Mouse (Mus musculus): ENCODE data around the gene Prc1.

DNA sequence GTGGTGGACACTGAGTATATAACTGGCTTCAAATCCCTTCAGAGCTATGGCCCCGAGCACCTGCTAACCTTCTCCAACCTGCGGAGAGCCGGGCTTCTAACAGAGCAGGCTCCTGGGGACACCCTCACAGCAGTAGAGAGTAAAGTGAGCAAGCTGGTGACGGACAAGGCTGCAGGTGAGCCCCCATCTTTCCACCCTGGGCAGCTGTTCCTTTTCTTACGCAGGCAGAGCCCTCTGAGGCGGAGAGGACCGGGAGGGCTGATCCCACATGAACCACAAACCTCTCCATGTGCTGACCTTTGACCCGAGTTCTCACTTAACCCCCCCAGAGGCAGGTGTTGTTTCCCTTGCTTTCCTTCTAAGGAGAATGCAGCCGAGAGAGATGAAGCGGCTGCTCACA lies 6.5 kb upstream of the Prc1 start:
- no peak for TF ChIP-seq CTCF (IDR thresholded peaks at IDR 0.05; ENCODE audit: low read depth, low read length)
- no peak for TF ChIP-seq POLR2A (IDR thresholded peaks at IDR 0.05; ENCODE audit: extremely low read depth, insufficient read depth, low read length)
